Mouse (Mus musculus) spleen, adult 12 weeks (tissue): ENCODE data around the gene Gm21083.
"Not testable (repeated sequence)": the region's sequence is repeated elsewhere in the genome, so short reads cannot be mapped to it uniquely, and the experiment has no call there.

Experiments
- DNase-seq: peaks from one replicate; pipeline ENCODE4 v3.0.0; 2022; ENCODE audit warnings: low spot score

Gene Gm21083

GRCm38 (mm10) chr5:15628136-15628535, 51.0 kb downstream of the Gm21083 start:
- not testable (repeated sequence) for DNase-seq

- DNase-seq, result not testable (repeated sequence)
Observed at GRCm38 (mm10) chr5:15630068-15630467, 52.9 kb downstream of the Gm21083 start.
